Mouse (Mus musculus) hindbrain, embryonic 16.5 days (tissue): Measurements from ENCODE around the gene Them7. TPM values are rescaled to one million over a fixed set of nuclear protein-coding genes. Genes with fewer than 3 reads are reported as not detected.

Experiments
- ATAC-seq: fragments of 200-750 bp; cut with Nextera tagmentation; 2 replicates; pipeline ENCODE4 v1.8.0; 2017; ENCODE audit warnings: moderate TSS enrichment, moderate library complexity
- H3K27ac ChIP-seq: fragments of 300-500 bp; sonication (generic); 2 replicates; pipeline ENCODE4 v1.5.1; 2014; ENCODE audit warnings: low read depth, mild to moderate bottlenecking, control low read depth, low read length, moderate library complexity
- H3K27me3 ChIP-seq: fragments of 300-500 bp; sonication (generic); replicated peaks from 2 replicates; pipeline ENCODE4 v1.6.1; 2014; ENCODE audit warnings: low read length; ENCODE audit not compliant: control insufficient read depth, insufficient read depth
- H3K36me3 ChIP-seq: fragments of 300-500 bp; sonication (generic); 2 replicates; pipeline ENCODE4 v1.6.1; 2014; ENCODE audit warnings: mild to moderate bottlenecking, low read length, moderate library complexity, mixed read lengths; ENCODE audit not compliant: control insufficient read depth, insufficient read depth
- H3K4me1 ChIP-seq: fragments of 300-500 bp; sonication (generic); 2 replicates; pipeline ENCODE4 v1.6.1; 2014; ENCODE audit warnings: low read depth, low read length; ENCODE audit not compliant: control insufficient read depth, insufficient read depth
- H3K4me2 ChIP-seq: fragments of 300-500 bp; sonication (generic); 2 replicates; pipeline ENCODE4 v1.6.1; 2014; ENCODE audit warnings: mild to moderate bottlenecking, low read length, control low read depth, moderate library complexity
- H3K4me3 ChIP-seq: fragments of 300-500 bp; sonication (generic); 2 replicates; pipeline ENCODE4 v1.5.1; 2014; ENCODE audit warnings: mild to moderate bottlenecking, low read length, control low read depth, moderate library complexity
- H3K9ac ChIP-seq: fragments of 300-500 bp; sonication (generic); 2 replicates; pipeline ENCODE4 v1.6.1; 2014; ENCODE audit warnings: low read depth, mild to moderate bottlenecking, control low read depth, low read length, moderate library complexity
- H3K9me3 ChIP-seq: fragments of 300-500 bp; sonication (generic); 2 replicates; pipeline ENCODE4 v1.6.1; 2014; ENCODE audit warnings: mild to moderate bottlenecking, low read length, moderate library complexity; ENCODE audit not compliant: control insufficient read depth
- WGBS: fragments of 180-500 bp; shearing (Covaris S2); extraction: QIAGEN DNeasy Blood & Tissue Kit; methylation state at CpG from one replicate; pipeline ENCODE4 v1.1.7; 2014; 5-methylcytosine and 5-hydroxymethylcytosine counted together
- polyA plus RNA-seq: library from polyadenylated mRNA; unstranded; fragments of >200 nt; fragmentation: Nextera tagmentation; extraction: Ambion mirVana; gene quantifications from 2 replicates; pipeline ENCODE4 v1.2.1, GENCODE M21; 2015

The Them7 gene
- polyA plus RNA-seq, 1 experiment from 2014 or later: 0.15 TPM

GRCm38 (mm10) chr2:105282407-105283077 is 58.4 kb downstream of the Them7 start:
- H3K4me3 ChIP-seq: no peak overlapping the region
- 16% methylated on average over 6 of the region's 6 CpGs for WGBS
- peaks cover 12% of the 10 kb centered on the region for H3K4me1 ChIP-seq
- H3K36me3 ChIP-seq: no peaks in the 10 kb centered on the region
- H3K4me2 ChIP-seq: no peak overlapping the region
- no peaks in the 10 kb centered on the region for H3K9me3 ChIP-seq
- H3K9ac ChIP-seq: no peak overlapping the region
- peak; percentile 94 for ATAC-seq
- no peaks in the 10 kb centered on the region; the same call in 1 of the 2 replicates for H3K27me3 ChIP-seq
- H3K27ac ChIP-seq: peak overlapping the region; percentile 56; the same call in 1 of the 2 replicates

- no peak overlapping the region for H3K4me3 ChIP-seq
Observed at GRCm38 (mm10) chr2:105283811-105284210, 59.7 kb downstream of the Them7 start.

DNA sequence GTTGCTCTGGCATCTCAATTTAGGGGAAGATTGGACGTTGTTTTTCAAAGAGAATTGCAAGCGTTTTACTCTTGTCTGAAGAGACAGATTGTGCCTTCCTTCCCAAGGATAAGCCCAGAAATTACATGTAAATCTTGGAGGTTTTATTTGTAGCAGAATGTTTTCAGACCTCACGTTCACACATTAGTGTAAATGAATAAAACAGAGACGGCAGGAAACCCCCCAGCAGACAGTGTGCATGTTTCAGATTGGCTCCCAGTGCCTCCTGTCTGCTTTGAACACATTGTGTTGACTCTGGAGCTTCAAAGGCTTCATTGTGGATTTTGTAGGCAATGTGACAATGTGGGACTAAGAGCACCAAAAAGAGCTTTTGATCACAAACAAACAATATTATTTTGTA is 60.7 kb downstream of the Them7 start:
- no peak for ATAC-seq
- H3K4me1 ChIP-seq: peaks cover 12% of the 10 kb centered on the region
- no peak overlapping the region for H3K27ac ChIP-seq
- H3K9ac ChIP-seq: no peak overlapping the region
- no peaks in the 10 kb centered on the region for H3K36me3 ChIP-seq
- H3K4me3 ChIP-seq: no peak overlapping the region
- no peaks in the 10 kb centered on the region; the same call in 1 of the 2 replicates for H3K27me3 ChIP-seq
- 65% methylated on average over 4 of the region's 4 CpGs for WGBS
- no peak overlapping the region for H3K4me2 ChIP-seq
- no peaks in the 10 kb centered on the region for H3K9me3 ChIP-seq

More at GRCm38 (mm10) chr2:105283811-105284210, 59.7 kb downstream of the Them7 start:
- no peak for ATAC-seq
- H3K4me1 ChIP-seq: peaks cover 12% of the 10 kb centered on the region
- no peak overlapping the region for H3K4me2 ChIP-seq
- no peaks in the 10 kb centered on the region for H3K9me3 ChIP-seq
- H3K36me3 ChIP-seq: no peaks in the 10 kb centered on the region
- no peak overlapping the region for H3K9ac ChIP-seq
- no peak overlapping the region for H3K27ac ChIP-seq
- no peaks in the 10 kb centered on the region; the same call in 1 of the 2 replicates for H3K27me3 ChIP-seq

GRCm38 (mm10) chr2:105295823-105296222 is 71.7 kb downstream of the Them7 start:
- ATAC-seq: no peak
- Histone ChIP-seq H3K9me3 (no peaks in the 10 kb centered on the region), H3K27ac (no peak overlapping the region), H3K27me3 (no peaks in the 10 kb centered on the region), H3K4me3 (no peak overlapping the region), H3K4me1 (no peaks in the 10 kb centered on the region), H3K4me2 (no peak overlapping the region), H3K9ac (no peak overlapping the region), H3K36me3 (no peaks in the 10 kb centered on the region)
- 37% methylated on average over 1 of the region's 1 CpGs for WGBS

- ATAC-seq: no peak
- H3K4me2 ChIP-seq: no peak overlapping the region
- no peak overlapping the region for H3K4me3 ChIP-seq
- H3K27ac ChIP-seq: no peak overlapping the region
- 100% methylated on average over 1 of the region's 1 CpGs for WGBS
- no peaks in the 10 kb centered on the region for H3K27me3 ChIP-seq
- no peaks in the 10 kb centered on the region for H3K36me3 ChIP-seq
- no peaks in the 10 kb centered on the region for H3K9me3 ChIP-seq
- H3K9ac ChIP-seq: no peak overlapping the region
- H3K4me1 ChIP-seq: no peaks in the 10 kb centered on the region
Observed at GRCm38 (mm10) chr2:105298888-105299287, 74.8 kb downstream of the Them7 start.

- Histone ChIP-seq H3K9me3 (no peaks in the 10 kb centered on the region), H3K4me1 (no peaks in the 10 kb centered on the region), H3K27me3 (no peaks in the 10 kb centered on the region), H3K4me3 (no peak overlapping the region), H3K36me3 (no peaks in the 10 kb centered on the region), H3K9ac (no peak overlapping the region), H3K4me2 (no peak overlapping the region), H3K27ac (no peak overlapping the region)
- WGBS: 89% methylated on average over 8 of the region's 8 CpGs
- no peak for ATAC-seq
Observed at GRCm38 (mm10) chr2:105301082-105301481, 77.0 kb downstream of the Them7 start.

- H3K9me3 ChIP-seq: no peaks in the 10 kb centered on the region
- ATAC-seq: 0 out of 2 replicates have a peak, but pooled peaks have one; percentile 22
- H3K4me1 ChIP-seq: no peaks in the 10 kb centered on the region
- H3K27me3 ChIP-seq: no peaks in the 10 kb centered on the region
- no peaks in the 10 kb centered on the region for H3K36me3 ChIP-seq
- WGBS: 53% methylated on average over 10 of the region's 10 CpGs
- no peak overlapping the region for H3K4me2 ChIP-seq
- no peak overlapping the region for H3K9ac ChIP-seq
- no peak overlapping the region for H3K27ac ChIP-seq
- H3K4me3 ChIP-seq: no peak overlapping the region
Observed at GRCm38 (mm10) chr2:105301531-105301930, 77.4 kb downstream of the Them7 start.

DNA sequence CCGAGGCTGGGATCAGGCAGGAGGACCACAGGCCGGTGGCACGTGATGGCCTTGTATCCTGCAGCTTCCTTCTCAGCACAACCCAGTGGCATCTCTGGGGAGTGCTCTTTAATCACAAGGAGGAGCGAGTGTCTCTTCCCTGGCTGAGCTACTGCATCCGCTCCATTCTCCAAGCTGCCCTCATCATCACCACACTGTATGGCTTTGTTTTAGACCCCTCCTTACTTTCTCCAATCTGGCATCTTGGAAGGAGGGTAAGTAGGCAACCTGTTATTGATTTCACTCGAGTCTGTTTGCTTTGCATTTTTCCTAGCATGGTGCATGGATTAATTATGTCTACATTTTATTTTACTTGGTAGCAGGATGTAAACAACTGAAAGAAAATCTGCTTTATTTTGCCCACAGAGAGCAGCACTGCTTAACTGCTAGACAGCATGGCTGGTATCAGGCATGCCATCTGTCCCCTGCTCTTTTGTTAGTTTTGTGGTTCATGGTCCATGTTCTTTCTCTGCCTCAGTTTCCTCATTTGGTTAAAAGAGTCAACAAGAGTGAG is 79.9 kb downstream of the Them7 start:
- no peaks in the 10 kb centered on the region for H3K36me3 ChIP-seq
- H3K27ac ChIP-seq: no peak overlapping the region
- H3K4me2 ChIP-seq: no peak overlapping the region
- H3K9ac ChIP-seq: no peak overlapping the region
- no peak for ATAC-seq
- no peaks in the 10 kb centered on the region for H3K9me3 ChIP-seq
- H3K4me3 ChIP-seq: no peak overlapping the region
- H3K4me1 ChIP-seq: no peaks in the 10 kb centered on the region
- 47% methylated on average over 6 of the region's 6 CpGs for WGBS
- H3K27me3 ChIP-seq: no peaks in the 10 kb centered on the region

DNA sequence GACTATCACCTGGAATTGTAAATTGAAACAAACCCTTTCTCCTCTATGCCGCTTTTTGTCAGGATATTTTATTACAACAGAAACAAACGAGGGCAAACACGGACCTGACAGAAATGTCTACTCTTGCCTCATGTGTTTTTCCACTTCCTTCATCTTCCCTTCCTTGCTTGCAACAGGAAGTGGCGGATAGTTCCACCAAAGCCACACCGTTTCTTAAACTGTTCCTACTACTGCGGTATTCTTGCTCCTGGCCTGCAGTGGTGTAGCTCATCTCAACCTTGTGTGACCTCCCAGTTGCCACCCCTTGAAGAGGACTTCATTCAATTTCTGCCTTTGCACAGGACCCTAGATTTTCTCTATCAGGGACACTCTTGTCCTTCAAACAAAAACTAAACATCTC is 81.8 kb downstream of the Them7 start:
- Histone ChIP-seq H3K4me3 (no peak overlapping the region), H3K4me1 (no peaks in the 10 kb centered on the region), H3K27me3 (no peaks in the 10 kb centered on the region), H3K27ac (no peak overlapping the region), H3K9ac (no peak overlapping the region), H3K9me3 (no peaks in the 10 kb centered on the region), H3K4me2 (no peak overlapping the region), H3K36me3 (no peaks in the 10 kb centered on the region)
- WGBS: 94% methylated on average over 6 of the region's 6 CpGs
- no peak for ATAC-seq
